33 mouse cellular contexts compared by ENCODE assay signal in genomic region chr11:76650862-76651560, GRCm38 (mm10). TPM values are rescaled to one million over a fixed set of nuclear protein-coding genes. Genes with fewer than 3 reads are reported as not detected.
DNase-seq lines count a peak whose midpoint lies in the region; ATAC-seq and TF ChIP-seq lines count a peak whose summit lies in the region.
"Had no signal": no experiment of that assay in that cellular context is flagged by ENCODE, and none has a peak within 500 bp of the region (broad histone marks: within the 10 kb centered on the region; RNA-seq: fewer than 3 reads in every experiment).

No protein-coding gene starts in this region.

- no peaks in the 10 kb centered on the region for H3K9me3 ChIP-seq in forebrain, postnatal 0 days (ENCODE audit: low read length)
- no peaks in the 10 kb centered on the region for H3K9me3 ChIP-seq in forebrain, embryonic 11.5 days (ENCODE audit: control insufficient read depth, low read length)
- H3K9me3 ChIP-seq in liver, postnatal 0 days (ENCODE audit: low read length): no peaks in the 10 kb centered on the region
- H3K9me3 ChIP-seq: embryonic facial prominence, embryonic 10.5 days; embryonic facial prominence, embryonic 15.5 days; forebrain, embryonic 13.5 days; heart, embryonic 12.5 days; hindbrain, embryonic 15.5 days; midbrain, embryonic 15.5 days; neural tube, embryonic 12.5 days had no signal

- H3K27ac ChIP-seq in forebrain, postnatal 0 days (ENCODE audit: low read depth, low read length): no peak overlapping the region
- H3K27ac ChIP-seq in forebrain, embryonic 11.5 days (ENCODE audit: low read depth, low read length): no peak overlapping the region
- H3K27ac ChIP-seq in liver, postnatal 0 days (ENCODE audit: low read depth): no peak overlapping the region
- H3K27ac ChIP-seq: embryonic facial prominence, embryonic 10.5 days; embryonic facial prominence, embryonic 15.5 days; forebrain, embryonic 13.5 days; gastrocnemius, adult 2 months; heart, adult 2 months; hindbrain, embryonic 15.5 days; liver, embryonic 14.5 days; midbrain, embryonic 15.5 days; neural tube, embryonic 12.5 days had no signal

- H3K79me3 ChIP-seq in C2C12 (ENCODE audit: low read depth): no peaks in the 10 kb centered on the region

- no peaks in the 10 kb centered on the region for H3K27me3 ChIP-seq in forebrain, postnatal 0 days (ENCODE audit: insufficient read depth, low read length)
- peaks cover 13% of the 10 kb centered on the region for H3K27me3 ChIP-seq in forebrain, embryonic 11.5 days (ENCODE audit: control insufficient read depth, insufficient read depth, low read length)
- H3K27me3 ChIP-seq in C2C12 (ENCODE audit: control insufficient read depth, insufficient read depth, insufficient read length): no peaks in the 10 kb centered on the region
- peaks cover 13% of the 10 kb centered on the region for H3K27me3 ChIP-seq in liver, postnatal 0 days (ENCODE audit: insufficient read depth, low read length)
- H3K27me3 ChIP-seq: embryonic facial prominence, embryonic 15.5 days; hindbrain, embryonic 15.5 days; midbrain, embryonic 15.5 days; neural tube, embryonic 12.5 days had no signal

- H3ac ChIP-seq in C2C12 (ENCODE audit: control insufficient read depth, insufficient read length, low read depth): no peak overlapping the region

- H3K36me3 ChIP-seq in forebrain, postnatal 0 days (ENCODE audit: insufficient read depth): no peaks in the 10 kb centered on the region
- H3K36me3 ChIP-seq in forebrain, embryonic 11.5 days (ENCODE audit: control insufficient read depth, insufficient read depth, low read length): no peaks in the 10 kb centered on the region
- H3K36me3 ChIP-seq in C2C12 (ENCODE audit: control insufficient read depth, insufficient read depth): no peaks in the 10 kb centered on the region
- no peaks in the 10 kb centered on the region for H3K36me3 ChIP-seq in liver, postnatal 0 days (replicated peaks; ENCODE audit: insufficient read depth, low read length)
- H3K36me3 ChIP-seq: embryonic facial prominence, embryonic 10.5 days; embryonic facial prominence, embryonic 15.5 days; heart, embryonic 12.5 days; hindbrain, embryonic 15.5 days; midbrain, embryonic 15.5 days; neural tube, embryonic 12.5 days had no signal

- no peak overlapping the region for H3K4me2 ChIP-seq in forebrain, postnatal 0 days (ENCODE audit: low read depth)
- H3K4me2 ChIP-seq in forebrain, embryonic 11.5 days (ENCODE audit: low read depth, low read length, severe bottlenecking): no peak overlapping the region
- H3K4me2 ChIP-seq in liver, postnatal 0 days (ENCODE audit: low read depth, low read length): no peak overlapping the region
- H3K4me2 ChIP-seq: embryonic facial prominence, embryonic 15.5 days; forebrain, embryonic 13.5 days; heart, embryonic 12.5 days; hindbrain, embryonic 15.5 days; lung, embryonic 14.5 days; midbrain, embryonic 15.5 days; neural tube, embryonic 12.5 days had no signal

- TF ChIP-seq CTCF in forebrain, postnatal 0 days (IDR thresholded peaks at IDR 0.05; ENCODE audit: low read depth): no peak
- TF ChIP-seq CTCF in C2C12 (IDR thresholded peaks at IDR 0.05; ENCODE audit: control insufficient read depth, insufficient read depth, insufficient read length): no peak
- no peak for TF ChIP-seq CTCF in liver, postnatal 0 days (IDR thresholded peaks at IDR 0.05; ENCODE audit: low read depth)

- TF ChIP-seq EP300 in liver, postnatal 0 days (IDR thresholded peaks at IDR 0.05; ENCODE audit: low read depth): no peak

- no peaks in the 10 kb centered on the region for H3K79me2 ChIP-seq in C2C12 (ENCODE audit: control insufficient read depth, insufficient read depth)

- 50% methylated on average over 14 of the region's 14 CpGs for WGBS in forebrain, postnatal 0 days
- 75% methylated on average over 11 of the region's 14 CpGs for WGBS in forebrain, embryonic 11.5 days
- WGBS in liver, postnatal 0 days (ENCODE audit: insufficient replicate concordance): 59% methylated on average over 12 of the region's 14 CpGs

- peak; percentile 49 for DNase-seq in forebrain, postnatal 0 days
- no peak for DNase-seq in forebrain, embryonic 11.5 days (ENCODE audit: low spot score)
- peak; percentile 53 for DNase-seq in layer of hippocampus, adult 9-11 months
- DNase-seq in layer of hippocampus, postnatal 10 days (ENCODE audit: low spot score in 2 of 2): no peak
- DNase-seq in ZHBTc4 (ENCODE audit: low read depth, low spot score): peak; percentile 74
- no peak for DNase-seq in liver, postnatal 0 days
- no peak for DNase-seq in adrenal gland, postnatal 36 days
- DNase-seq: adrenal gland, adult 8-10 months; cerebellum, adult 18-20 months; cerebellum, postnatal 14 days; gastrocnemius, adult 2 months; gastrocnemius, postnatal 36 days; heart, adult 2 months; kidney, adult 2 months; kidney, postnatal 4 days; liver; lung, embryonic 14.5 days; lung, postnatal 14 days; spleen, adult 18-20 months; thymus, adult 18-20 months; thymus, postnatal 25 days had no signal

- H3K4me1 ChIP-seq in forebrain, postnatal 0 days (ENCODE audit: insufficient read depth): peaks cover 5% of the 10 kb centered on the region; the same call in 1 of the 2 replicates
- peaks cover 9% of the 10 kb centered on the region for H3K4me1 ChIP-seq in forebrain, embryonic 11.5 days (replicated peaks; ENCODE audit: control insufficient read depth, insufficient read depth, low read length)
- no peaks in the 10 kb centered on the region for H3K4me1 ChIP-seq in liver, postnatal 0 days (ENCODE audit: insufficient read depth)

- H3K4me3 ChIP-seq in forebrain, postnatal 0 days (ENCODE audit: low read depth, low read length): no peak overlapping the region
- H3K4me3 ChIP-seq in forebrain, embryonic 11.5 days (ENCODE audit: low read depth, low read length): no peak overlapping the region
- no peak overlapping the region for H3K4me3 ChIP-seq in C2C12 (ENCODE audit: insufficient read depth, poor library complexity, severe bottlenecking)
- H3K4me3 ChIP-seq in liver, postnatal 0 days (ENCODE audit: low read depth, low read length): no peak overlapping the region
- H3K4me3 ChIP-seq: embryonic facial prominence, embryonic 10.5 days; embryonic facial prominence, embryonic 15.5 days; forebrain, embryonic 13.5 days; gastrocnemius, adult 2 months; heart, adult 2 months; heart, embryonic 12.5 days; hindbrain, embryonic 15.5 days; midbrain, embryonic 15.5 days; neural tube, embryonic 12.5 days had no signal

- 0 out of 2 replicates have a peak, but pooled peaks have one; percentile 26 for ATAC-seq in forebrain, postnatal 0 days
- no peak for ATAC-seq in forebrain, embryonic 11.5 days (replicated peaks; ENCODE audit: low FRiP score)
- no peak for ATAC-seq in liver, postnatal 0 days
- ATAC-seq: forebrain, embryonic 13.5 days; midbrain, embryonic 15.5 days had no signal

- no peak overlapping the region for H3K9ac ChIP-seq in forebrain, postnatal 0 days
- no peak overlapping the region for H3K9ac ChIP-seq in forebrain, embryonic 11.5 days (ENCODE audit: low read length)
- H3K9ac ChIP-seq in liver, postnatal 0 days (replicated peaks): no peak overlapping the region
- H3K9ac ChIP-seq: embryonic facial prominence, embryonic 15.5 days; forebrain, embryonic 13.5 days; heart, embryonic 12.5 days; hindbrain, embryonic 15.5 days; liver, embryonic 14.5 days; lung, embryonic 14.5 days; midbrain, embryonic 15.5 days; neural tube, embryonic 12.5 days had no signal

TF ChIP-seq in C2C12, 6 proteins besides CTCF, POLR2A, EP300 and RAD21:
- no peak for TF ChIP-seq FOSL1 (IDR thresholded peaks at IDR 0.05; ENCODE audit: insufficient read depth, low read length, poor library complexity, severe bottlenecking)
- peak; percentile 54 for TF ChIP-seq USF1 (IDR thresholded peaks at IDR 0.05; ENCODE audit: low read depth)

RNA-seq across cellular contexts. Expression of gene Bhlha9, which starts 21.3 kb away (rescaled TPM):
- total RNA-seq in forebrain, postnatal 0 days (2014; rRNA removed): 0.62 and 0.92 TPM in 2 replicates
- polyA plus RNA-seq in forebrain, postnatal 0 days (2015; fragmentation: Nextera tagmentation; extraction: Ambion mirVana): 0.97 and 1.8 TPM in 2 replicates
- polyA plus RNA-seq in forebrain, embryonic 11.5 days (2014; fragmentation: Nextera tagmentation; extraction: Ambion mirVana): not detected in 2 replicates
- total RNA-seq in layer of hippocampus, postnatal 10 days (2021): 1 to 10 TPM; 3.8 to 5.4 TPM
- polyA plus RNA-seq in C2C12 (2012; fragmentation: generic; extraction: Trizol): 0.05 TPM
- 0.08 TPM in 1 of 2 replicates, not detected in the other for polyA plus RNA-seq in liver, postnatal 0 days (2015; fragmentation: Nextera tagmentation; extraction: Ambion mirVana)
- not detected for total RNA-seq in adrenal gland, postnatal 36 days (2021)
- total RNA-seq: adrenal gland, adult 8-10 months; gastrocnemius, adult 2 months; gastrocnemius, postnatal 36 days; heart, adult 2 months; hematopoietic stem cell, adult 5-6 weeks had no signal
- polyA plus RNA-seq: embryonic facial prominence, embryonic 10.5 days; heart, adult 2 months; heart, postnatal 0 days; kidney, adult 2 months; liver, embryonic 14.5 days; lung, embryonic 14.5 days; stomach, embryonic 16.5 days had no signal

RNA-seq across cellular contexts. Expression of gene Trarg1, which starts 28.6 kb away (rescaled TPM):
- 0.19 and 0.38 TPM in 2 replicates for total RNA-seq in forebrain, postnatal 0 days (2014; rRNA removed)
- 0.28 and 0.40 TPM in 2 replicates for polyA plus RNA-seq in forebrain, postnatal 0 days (2015; fragmentation: Nextera tagmentation; extraction: Ambion mirVana)
- not detected in 2 replicates for polyA plus RNA-seq in forebrain, embryonic 11.5 days (2014; fragmentation: Nextera tagmentation; extraction: Ambion mirVana)
- total RNA-seq in layer of hippocampus, postnatal 10 days (2021): under 1 TPM; 0.60 to 0.62 TPM
- polyA plus RNA-seq in C2C12 (2012; fragmentation: generic; extraction: Trizol): 0.05 TPM
- 0.08 TPM in 2 replicates for polyA plus RNA-seq in liver, postnatal 0 days (2015; fragmentation: Nextera tagmentation; extraction: Ambion mirVana)
- 10 to 100 TPM; 46.5 to 59.3 TPM for total RNA-seq in adrenal gland, postnatal 36 days (2021)
- total RNA-seq: hematopoietic stem cell, adult 5-6 weeks had no signal
- polyA plus RNA-seq: forebrain, embryonic 13.5 days; heart, embryonic 12.5 days; liver, embryonic 14.5 days had no signal

RNA-seq across cellular contexts. Expression of gene Abr, which starts 28.9 kb away (rescaled TPM):
- total RNA-seq in forebrain, postnatal 0 days (2014; rRNA removed): 241 and 262 TPM in 2 replicates
- 99.1 and 110 TPM in 2 replicates for polyA plus RNA-seq in forebrain, postnatal 0 days (2015; fragmentation: Nextera tagmentation; extraction: Ambion mirVana)
- polyA plus RNA-seq in forebrain, embryonic 11.5 days (2014; fragmentation: Nextera tagmentation; extraction: Ambion mirVana): 46.4 and 50.5 TPM in 2 replicates
- 100 to 1,000 TPM; 299 to 308 TPM for total RNA-seq in layer of hippocampus, postnatal 10 days (2021)
- 72.8 TPM for polyA plus RNA-seq in C2C12 (2012; fragmentation: generic; extraction: Trizol)
- polyA plus RNA-seq in liver, postnatal 0 days (2015; fragmentation: Nextera tagmentation; extraction: Ambion mirVana): 3.4 and 3.6 TPM in 2 replicates
- 10 to 100 TPM; 54.6 to 63.5 TPM for total RNA-seq in adrenal gland, postnatal 36 days (2021)

Comparison
In these comparisons a context has a peak if more than half of its experiments do, and no peak if none do; other contexts are left out.
1. DNase-seq: peak in forebrain, postnatal 0 days (single experiment), layer of hippocampus, adult 9-11 months (single experiment) and ZHBTc4 (single experiment); none in forebrain, embryonic 11.5 days (single experiment), layer of hippocampus, postnatal 10 days (0 of 2), liver, postnatal 0 days (single experiment) and adrenal gland, postnatal 36 days (0 of 2).
2. RNA of gene Abr, which starts 28.9 kb away (polyA plus RNA-seq): 99.1 to 110 TPM in forebrain, postnatal 0 days, 72.8 TPM in C2C12 (single experiment) and 46.4 to 50.5 TPM in forebrain, embryonic 11.5 days; 3.4 to 3.6 TPM in liver, postnatal 0 days; every median in the first group is over 10 times any median in the second.